Mouse (Mus musculus) adrenal gland (tissue): Measurements from ENCODE around the gene Lep.

ENCODE experiments used
- intact Hi-C: fragments of 180-260 bp; cut with DNase I; formaldehyde crosslinking; loops from one replicate; pipeline ENCODE4 v1.15.1; 2025

Lep gene

DNA sequence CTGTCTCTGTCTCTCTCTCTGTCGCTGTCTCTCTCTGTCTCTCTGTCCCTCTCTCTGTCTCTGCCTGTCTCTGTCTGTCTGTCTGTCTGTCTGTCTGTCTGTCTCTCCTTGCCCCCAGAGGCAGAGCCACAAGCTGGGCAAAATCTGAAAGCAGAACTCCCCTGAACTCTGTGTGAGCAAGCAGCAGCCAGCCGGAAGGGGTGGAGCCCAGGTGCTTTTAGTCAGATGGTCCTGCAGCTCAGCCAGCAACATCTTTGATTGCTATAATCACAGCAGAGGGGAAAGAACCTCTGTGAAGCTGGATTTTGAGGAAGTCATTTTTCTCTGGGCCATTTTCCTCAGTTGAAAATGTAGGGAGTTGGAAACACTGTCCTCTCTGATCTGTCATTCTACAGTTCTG is 19.8 kb upstream of the Lep start:
- intact Hi-C loops: no loop called here

- intact Hi-C loops: no loop called here
These were observed 16.0 kb upstream of the Lep start for GRCm38 (mm10) chr6:29044029-29044428.

- intact Hi-C loops: no loop called here
These were observed 10.1 kb upstream of the Lep start for GRCm38 (mm10) chr6:29049926-29050325.

DNA sequence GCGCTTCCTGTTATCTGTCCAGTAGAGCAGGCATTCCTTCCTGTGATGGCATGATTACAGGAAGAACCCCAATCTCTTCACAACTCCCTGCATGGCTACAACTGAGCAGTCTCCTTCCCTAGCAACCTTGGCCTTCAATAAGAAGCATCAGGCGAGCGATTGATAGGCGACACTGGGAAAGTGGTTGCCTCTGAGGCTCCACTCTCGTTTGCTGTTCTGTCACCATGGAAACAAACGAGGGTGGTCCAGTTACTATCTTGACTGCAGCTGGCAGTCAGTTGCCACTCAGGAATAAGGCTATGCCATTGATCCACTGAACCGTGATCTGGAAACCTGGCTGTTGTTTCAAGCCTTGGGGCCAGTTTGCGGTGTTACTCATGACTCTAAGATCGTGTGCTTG is 7.8 kb upstream of the Lep start:
- intact Hi-C loops: no loop called here

- intact Hi-C loops: no loop called here
These were observed 6.8 kb upstream of the Lep start for GRCm38 (mm10) chr6:29053181-29053580.

GRCm38 (mm10) chr6:29056377-29056776 is 3.6 kb upstream of the Lep start:
- intact Hi-C loops: no loop called here

GRCm38 (mm10) chr6:29066389-29066790 is 6.4 kb downstream of the Lep start:
- intact Hi-C loops: no loop called here

DNA sequence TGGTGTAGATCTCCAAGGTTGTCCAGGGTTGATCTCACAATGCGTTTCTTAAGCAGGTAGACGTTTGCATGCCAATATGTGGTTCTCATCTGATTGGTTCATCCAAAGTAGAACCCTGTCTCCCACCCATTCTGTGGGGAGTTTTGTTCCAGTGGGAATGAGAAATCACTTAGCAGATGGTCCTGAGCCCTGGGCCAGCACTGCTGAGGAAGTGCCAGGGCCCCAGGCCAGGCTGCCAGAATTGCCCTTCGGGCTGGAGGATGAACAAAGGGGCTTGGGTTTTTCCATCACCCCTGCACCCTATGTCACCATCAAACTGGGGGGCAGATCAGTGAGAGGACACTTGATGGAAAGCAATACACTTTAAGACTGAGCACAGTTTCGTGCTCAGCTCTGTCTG is 12.2 kb downstream of the Lep start:
- intact Hi-C loops: no loop called here

GRCm38 (mm10) chr6:29073462-29074132 is 13.6 kb downstream of the Lep start:
- intact Hi-C loops: no loop called here

DNA sequence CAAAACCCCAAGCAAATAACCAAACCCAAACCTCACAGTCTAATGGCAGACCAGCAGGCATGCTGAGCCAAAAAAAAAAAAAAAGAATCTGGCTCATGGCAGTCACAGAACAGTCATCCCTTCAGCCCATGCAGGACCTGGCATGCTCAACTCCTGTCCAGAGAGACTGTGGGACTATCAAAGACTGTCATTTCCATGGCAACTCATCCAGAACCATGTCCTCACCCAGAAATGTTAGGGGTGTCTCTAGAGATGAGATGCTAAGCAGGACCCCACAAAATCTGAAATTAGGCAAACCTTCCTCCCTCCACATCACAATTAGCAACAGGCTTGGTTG is 14.1 kb downstream of the Lep start:
- intact Hi-C loops: no loop called here

GRCm38 (mm10) chr6:29079291-29079690 is 19.3 kb downstream of the Lep start:
- intact Hi-C loops: no loop called here

DNA sequence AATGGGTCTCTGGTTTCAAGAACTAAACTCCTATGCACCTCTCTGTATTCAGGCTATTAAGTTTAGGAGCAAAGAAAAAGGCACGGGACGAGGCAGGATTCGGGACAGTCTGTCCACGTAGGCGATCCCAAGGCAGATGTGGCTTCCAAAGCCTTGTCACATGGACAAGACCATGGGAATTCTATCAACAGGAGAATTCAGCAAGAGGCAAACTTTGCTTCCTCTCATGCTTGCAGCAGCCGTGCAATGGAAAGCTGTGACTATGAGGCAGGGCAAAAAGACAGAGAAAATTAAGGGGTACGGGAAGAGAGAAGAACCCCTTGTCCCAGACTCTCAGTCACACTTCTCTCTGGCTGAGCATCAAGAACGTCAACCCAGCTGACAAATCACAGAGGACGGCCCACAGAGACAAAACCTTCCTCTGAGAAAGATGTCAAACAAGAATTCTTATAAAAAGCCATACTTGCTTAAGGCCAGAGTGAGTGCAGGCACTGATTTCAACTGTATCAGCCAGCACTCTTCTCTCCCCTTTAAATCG is 21.9 kb downstream of the Lep start:
- intact Hi-C loops: no loop called here

DNA sequence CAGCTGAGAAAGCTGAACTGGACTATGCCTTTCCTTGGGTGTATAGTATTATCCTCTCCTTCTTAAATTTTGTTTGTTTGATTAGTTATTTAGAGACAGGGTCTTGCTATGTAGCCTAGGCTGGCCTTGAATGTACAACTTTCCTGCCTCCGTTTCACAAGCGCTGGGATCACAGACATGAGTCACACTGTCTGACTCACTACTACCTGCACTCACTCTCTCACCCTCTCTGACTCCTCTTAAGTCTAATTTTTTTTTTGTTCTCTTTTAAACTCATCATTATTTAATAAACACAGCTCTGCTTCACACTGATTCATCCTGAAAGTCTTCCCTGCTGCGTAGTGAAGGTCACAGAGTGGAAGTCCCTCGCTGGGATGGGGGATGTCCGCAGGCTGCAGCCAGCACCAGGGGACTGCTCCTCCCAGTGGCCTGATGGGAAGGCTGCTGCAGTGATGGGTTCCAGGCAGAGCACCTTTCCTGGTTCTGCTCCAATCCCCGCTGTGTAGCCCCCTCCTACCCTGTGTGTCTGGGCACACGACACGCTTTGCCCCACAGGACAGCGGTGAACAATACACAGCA is 22.8 kb downstream of the Lep start:
- intact Hi-C loops: no loop called here

- intact Hi-C loops: no loop called here
These were observed 24.4 kb downstream of the Lep start for GRCm38 (mm10) chr6:29084401-29084800.

DNA sequence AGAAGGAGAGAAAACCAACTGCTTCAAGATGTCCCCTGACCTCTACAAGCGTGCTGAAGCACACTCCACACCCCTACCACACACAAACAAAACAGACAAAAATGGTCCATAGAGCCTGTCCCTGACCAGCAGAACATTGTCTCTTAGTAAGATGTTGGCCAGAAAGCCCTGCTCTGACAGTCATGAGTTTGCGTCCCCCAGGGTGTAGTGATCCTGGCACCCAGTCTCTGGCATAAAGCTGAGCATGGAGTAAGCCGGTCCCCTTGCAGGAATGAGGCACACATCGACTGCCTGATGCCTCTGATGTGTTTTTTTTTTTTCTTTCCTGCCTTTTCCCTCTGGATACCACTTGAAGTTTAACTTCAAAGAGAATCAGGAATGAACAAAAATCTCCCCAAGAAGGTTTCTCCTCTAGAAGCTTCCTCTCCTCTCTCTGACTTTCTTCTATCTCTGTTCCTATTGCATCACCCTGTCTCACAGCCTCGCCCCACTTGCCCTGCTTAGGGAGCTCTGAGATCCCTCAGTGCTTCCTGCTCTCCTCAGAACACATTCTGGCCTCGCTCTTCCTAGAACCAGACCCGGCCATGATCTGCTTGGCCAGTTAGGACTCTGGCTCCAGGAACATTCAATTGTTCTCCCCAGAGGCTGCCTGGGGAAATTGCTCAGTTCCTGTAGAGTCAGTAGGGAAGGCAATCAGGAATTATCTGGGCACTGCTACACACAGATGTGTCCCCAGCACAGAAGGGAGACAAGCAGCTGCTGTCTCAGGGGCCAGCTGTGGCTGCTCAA is 28.1 kb downstream of the Lep start:
- intact Hi-C loops: no loop called here

DNA sequence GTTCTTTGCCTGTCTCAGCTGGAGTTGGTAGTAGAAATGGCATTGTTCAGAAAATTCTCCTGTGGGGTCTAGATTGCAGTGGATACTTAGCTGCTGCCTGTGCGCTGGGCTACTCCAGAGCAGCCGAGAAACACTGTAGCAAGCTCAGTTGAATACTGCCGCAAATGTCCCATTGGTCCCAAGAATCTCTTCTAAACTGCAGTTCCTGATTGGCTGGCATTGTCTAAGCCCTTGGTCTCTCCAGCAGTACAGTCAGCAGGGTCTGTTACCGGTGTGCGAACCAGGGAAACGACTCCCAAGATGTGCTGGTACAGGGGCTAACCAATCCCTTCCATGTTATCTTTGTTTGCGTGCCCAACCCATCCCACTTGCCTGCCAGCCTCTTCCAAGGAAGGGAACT is 32.2 kb downstream of the Lep start:
- intact Hi-C loops: no loop called here

- intact Hi-C loops: no loop called here
These were observed 32.9 kb downstream of the Lep start for GRCm38 (mm10) chr6:29092904-29093303.

DNA sequence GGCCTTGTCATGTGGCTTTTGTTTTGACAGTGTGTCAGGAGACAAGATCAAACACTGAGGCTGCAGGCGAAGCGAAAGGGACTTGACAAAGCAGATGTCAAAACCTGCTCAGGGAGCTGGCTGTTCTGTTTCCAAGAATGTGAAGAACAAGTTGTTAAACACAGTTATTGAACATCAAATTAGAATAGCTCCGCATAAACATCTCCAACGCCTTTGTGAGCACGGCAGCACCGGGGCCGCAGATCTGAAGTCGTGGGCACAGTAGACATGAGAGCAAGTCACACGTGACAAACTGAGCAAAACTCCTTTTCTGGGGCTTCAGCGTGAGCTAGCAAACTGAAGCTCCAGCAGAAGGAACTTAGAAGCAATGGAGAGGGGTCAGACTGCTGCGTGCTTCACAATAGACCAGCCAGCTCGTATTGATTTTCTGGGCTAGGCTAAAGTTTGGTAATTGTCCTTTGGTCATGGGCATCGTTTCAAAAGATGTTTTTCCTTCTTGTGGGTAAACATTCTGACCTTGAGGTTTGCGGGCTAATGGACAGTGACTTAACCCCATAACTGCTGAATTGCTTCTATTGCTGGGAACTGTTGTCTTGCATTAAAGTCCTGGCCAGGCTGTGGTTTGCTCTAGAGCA is 39.6 kb downstream of the Lep start:
- intact Hi-C loops: no loop called here

DNA sequence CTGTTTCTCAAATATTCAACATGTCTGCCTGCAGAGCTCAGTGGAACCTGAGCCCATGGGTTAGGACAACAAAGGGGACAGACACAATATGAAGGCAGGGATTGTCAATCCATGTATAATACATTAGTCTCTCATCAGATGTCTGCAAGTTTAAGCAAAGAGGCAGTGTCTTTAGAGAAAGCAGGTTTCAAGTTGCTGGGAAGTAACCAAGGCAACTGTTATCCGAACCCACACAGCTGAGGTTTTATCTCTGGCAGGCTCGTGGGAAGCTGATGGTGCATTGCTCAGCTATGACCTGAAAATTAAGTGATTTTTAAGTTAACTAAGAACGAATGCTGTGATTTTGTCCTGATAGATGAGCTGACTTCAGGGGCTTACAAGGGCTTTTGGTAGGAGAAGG is 40.4 kb downstream of the Lep start:
- intact Hi-C loops: no loop called here

DNA sequence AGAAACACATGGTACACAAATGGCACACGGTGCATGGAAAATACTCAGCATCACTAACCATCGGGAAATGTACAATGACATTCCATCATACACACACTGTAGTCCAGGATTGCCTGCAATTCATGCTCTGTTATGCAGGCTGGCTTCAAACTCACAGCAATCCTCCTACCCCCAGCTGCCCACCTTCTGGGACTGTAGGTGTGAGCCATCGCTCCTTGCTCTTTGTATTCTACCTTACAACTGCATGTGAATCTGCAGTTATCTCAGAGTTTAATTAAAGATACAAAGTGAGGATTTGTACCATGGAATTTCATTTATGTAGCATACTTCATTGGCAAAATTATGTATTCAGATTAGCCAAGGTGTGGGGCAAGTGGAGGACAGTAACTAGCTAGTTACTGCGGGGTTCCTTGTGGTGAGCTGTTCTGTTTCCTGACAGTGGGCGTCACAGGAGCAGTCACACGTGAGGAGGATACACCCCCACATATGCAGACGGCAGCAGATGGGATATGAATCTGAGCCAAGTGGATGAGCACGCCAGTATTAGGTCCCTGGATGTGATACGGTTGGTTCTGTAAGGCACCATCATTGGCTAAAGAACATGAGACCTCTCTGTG is 41.3 kb downstream of the Lep start:
- intact Hi-C loops: no loop called here

DNA sequence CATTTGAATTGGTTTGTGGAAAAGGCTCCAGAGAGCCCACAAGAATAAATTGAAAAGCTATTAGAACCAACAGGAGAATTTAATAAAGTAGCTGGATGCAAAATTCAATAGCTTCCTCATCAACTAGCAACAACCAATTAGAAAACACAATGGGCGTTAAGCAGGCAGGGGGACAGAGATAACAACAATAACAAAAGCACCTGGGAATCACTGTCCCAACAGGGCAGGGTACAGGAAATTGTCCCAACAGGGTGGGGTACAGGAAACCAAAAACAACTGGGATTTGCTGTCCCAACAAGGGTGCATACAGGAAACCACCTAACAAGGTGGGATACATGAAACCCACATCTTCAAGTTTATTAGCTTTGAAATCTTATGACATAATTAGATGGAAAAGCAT is 48.4 kb downstream of the Lep start:
- intact Hi-C loops: no loop called here

DNA sequence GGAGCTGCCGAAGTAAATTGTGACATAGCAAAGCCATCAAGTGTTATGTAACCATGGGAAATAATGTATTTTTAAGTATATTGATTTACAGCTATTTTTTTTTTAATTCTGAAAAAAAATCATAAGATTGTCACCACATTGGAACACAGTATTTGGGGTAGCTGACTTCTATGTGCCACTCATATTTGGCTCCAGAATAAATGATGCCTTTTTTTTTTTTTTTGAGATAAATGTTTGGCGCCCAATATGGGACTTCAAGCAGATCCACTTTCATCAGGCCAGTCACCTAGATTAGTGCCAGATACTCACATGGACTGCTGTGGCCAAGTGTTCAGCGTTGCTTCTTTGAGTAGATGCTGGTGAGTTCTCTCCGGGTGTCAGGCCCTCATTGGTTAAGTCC is 51.5 kb downstream of the Lep start:
- intact Hi-C loops: no loop called here
